Mouse (Mus musculus): ENCODE results near the gene Nr4a3. TPM values are rescaled to one million over a fixed set of nuclear protein-coding genes. Genes with fewer than 3 reads are reported as not detected.

Nr4a3 gene
- polyA plus RNA-seq, 1 experiment from 2014 or later = 0.60 TPM

DNA sequence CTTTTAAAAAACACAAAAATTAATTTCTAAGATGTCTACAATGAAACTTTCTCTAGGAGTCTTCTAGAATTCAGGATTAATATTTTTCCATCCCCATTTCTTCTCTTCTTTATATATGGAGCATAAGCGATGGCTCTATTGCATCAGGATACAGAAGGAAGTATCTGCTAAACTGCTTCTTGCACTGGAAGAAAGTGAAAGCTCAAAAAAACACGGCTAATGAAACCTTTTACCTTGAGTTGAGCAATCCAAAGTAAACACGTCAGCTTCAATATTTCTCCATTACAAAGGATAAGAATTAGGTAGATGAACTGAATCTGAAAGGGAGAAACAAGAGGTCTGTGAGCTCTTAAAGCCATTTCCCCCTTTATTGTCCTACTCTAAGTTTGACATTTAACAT is 87.8 kb downstream of the Nr4a3 start:
- Histone ChIP-seq H3K9me3 (replicated peaks) (no peaks in the 10 kb centered on the region), H3K4me3 (no peak overlapping the region)
- 89% methylated on average over 3 of the region's 3 CpGs for WGBS

More for the DNA sequence above, 87.8 kb downstream of the Nr4a3 start:
- peaks cover 7% of the 10 kb centered on the region; the same call in 1 of the 2 replicates for H3K36me3 ChIP-seq
- no peak for DNase-seq (ENCODE audit: low spot score)
- H3K27me3 ChIP-seq (ENCODE audit: low read depth, poor library complexity, severe bottlenecking) = no peaks in the 10 kb centered on the region
- no peak overlapping the region for H3K27ac ChIP-seq (replicated peaks)
- no peaks in the 10 kb centered on the region for H3K4me1 ChIP-seq

Other genes with a start within 250 kb of the Nr4a3 start
- gene Stx17, start 79.8 kb downstream of the Nr4a3 start, polyA plus RNA-seq (2016; fragmentation: Nextera tagmentation; extraction: Ambion mirVana) = 21.6 and 27.1 TPM in 2 replicates
- 66.7 and 68.5 TPM in 2 replicates for gene Erp44, start 234.4 kb downstream of the Nr4a3 start, polyA plus RNA-seq (2016; fragmentation: Nextera tagmentation; extraction: Ambion mirVana)
- 9.0 and 9.4 TPM in 2 replicates for gene Invs, start 234.6 kb downstream of the Nr4a3 start, polyA plus RNA-seq (2016; fragmentation: Nextera tagmentation; extraction: Ambion mirVana)

All from midbrain, embryonic 10.5 days (tissue).